Mouse (Mus musculus): ENCODE data around the gene Fstl3.
"Not testable (repeated sequence)": the region's sequence is repeated elsewhere in the genome, so short reads cannot be mapped to it uniquely, and the experiment has no call there.

The Fstl3 gene

GRCm38 (mm10) chr10:79777103-79777531 lies at the start of gene Fstl3:
TSS of gene Fstl3 (plus strand) at chr10:79777272.
- DNase-seq = no peak

GRCm38 (mm10) chr10:79728323-79729249 lies 48.5 kb upstream of the Fstl3 start:
- no peak for DNase-seq

- no peak for DNase-seq
Measured at GRCm38 (mm10) chr10:79729357-79729965, 47.6 kb upstream of the Fstl3 start.

- peak in 1 of 2 experiments; percentile 60 for DNase-seq
Measured at GRCm38 (mm10) chr10:79732500-79732899, 44.6 kb upstream of the Fstl3 start.

- DNase-seq = no peak
Measured at GRCm38 (mm10) chr10:79733847-79734246, 43.2 kb upstream of the Fstl3 start.

GRCm38 (mm10) chr10:79735361-79735760 lies 41.7 kb upstream of the Fstl3 start:
- no peak for DNase-seq

- peak in 1 of 2 experiments; percentile 46 for DNase-seq
Measured at GRCm38 (mm10) chr10:79736706-79737105, 40.4 kb upstream of the Fstl3 start.

- DNase-seq = peak; percentile 41 to 63
Measured at GRCm38 (mm10) chr10:79738259-79738658, 38.8 kb upstream of the Fstl3 start.

GRCm38 (mm10) chr10:79739234-79739633 lies 37.8 kb upstream of the Fstl3 start:
- DNase-seq = no peak

- peak in 1 of 2 experiments; percentile 32 for DNase-seq
Measured at GRCm38 (mm10) chr10:79740863-79741262, 36.2 kb upstream of the Fstl3 start.

GRCm38 (mm10) chr10:79743161-79743560 lies 33.9 kb upstream of the Fstl3 start:
- DNase-seq = peak in 1 of 2 experiments; percentile 32

GRCm38 (mm10) chr10:79743650-79744365 lies 33.3 kb upstream of the Fstl3 start:
- DNase-seq = no peak

GRCm38 (mm10) chr10:79745411-79745810 lies 31.7 kb upstream of the Fstl3 start:
- peak in 1 of 2 experiments; percentile 58 for DNase-seq

- peak; percentile 97 to 99 for DNase-seq
Measured at GRCm38 (mm10) chr10:79745898-79746773, 30.9 kb upstream of the Fstl3 start, which contains the start of gene Polrmt. TSS of gene Polrmt (minus strand) at chr10:79746581.

- DNase-seq = peak in 1 of 2 experiments; percentile 38
Measured at GRCm38 (mm10) chr10:79746774-79747151, 30.3 kb upstream of the Fstl3 start.

GRCm38 (mm10) chr10:79748496-79748895 lies 28.6 kb upstream of the Fstl3 start:
- peak in 1 of 2 experiments; percentile 26 for DNase-seq

- peak; percentile 91 to 92 for DNase-seq
Measured at GRCm38 (mm10) chr10:79754856-79755516, 22.1 kb upstream of the Fstl3 start, which contains the start of gene Fgf22. TSS of gene Fgf22 (plus strand) at chr10:79755076.

GRCm38 (mm10) chr10:79755854-79756253 lies 21.2 kb upstream of the Fstl3 start:
- no peak for DNase-seq

GRCm38 (mm10) chr10:79756660-79757059 lies 20.4 kb upstream of the Fstl3 start:
- peak in 1 of 2 experiments; percentile 33 for DNase-seq

GRCm38 (mm10) chr10:79759675-79760074 lies 17.4 kb upstream of the Fstl3 start:
- not testable (repeated sequence) for DNase-seq

- peak in 1 of 2 experiments; percentile 35 for DNase-seq
Measured at GRCm38 (mm10) chr10:79760603-79761143, 16.4 kb upstream of the Fstl3 start.
